Mouse (Mus musculus): ENCODE measurements around the gene Pcyt2.

- no peak for TF ChIP-seq CTCF (conservative IDR thresholded peaks at IDR 0.05; ENCODE audit: insufficient read depth, insufficient read length, low read depth, low read length)
- TF ChIP-seq POLR2A (IDR thresholded peaks at IDR 0.05; ENCODE audit: low read depth, low read length), result no peak
Measured at GRCm38 (mm10) chr11:120615606-120616203, 2.0 kb downstream of the Pcyt2 start.
